Mouse (Mus musculus): Measurements from ENCODE around the gene Dupd1. TPM values are rescaled to one million over a fixed set of nuclear protein-coding genes. Genes with fewer than 3 reads are reported as not detected.

Dupd1 gene
- polyA plus RNA-seq (2012; fragmentation: generic; extraction: Trizol), result 0.04 TPM
- long read RNA-seq, experiment 1, result 0 reads
- long read RNA-seq, experiment 2, result 0 reads

GRCm38 (mm10) chr14:21714486-21714885, at the start of gene Dupd1:
Dupd1 (minus strand) TSS chr14:21714576.
- Histone ChIP-seq H3K36me3 (ENCODE audit: control insufficient read depth, insufficient read depth) (no peaks in the 10 kb centered on the region), H3K4me3 (ENCODE audit: insufficient read depth, poor library complexity, severe bottlenecking) (no peak within 1 kb of the TSS), H3K79me2 (ENCODE audit: control insufficient read depth, insufficient read depth) (no peaks in the 10 kb centered on the region), H3ac (ENCODE audit: control insufficient read depth, insufficient read length, low read depth) (no peak within 1 kb of the TSS), H3K27me3 (ENCODE audit: control insufficient read depth, insufficient read depth, insufficient read length) (no peaks in the 10 kb centered on the region), H3K79me3 (ENCODE audit: low read depth) (no peaks in the 10 kb centered on the region)
- no peak for TF ChIP-seq USF1 (IDR thresholded peaks at IDR 0.05; ENCODE audit: low read depth)
- no peak for TF ChIP-seq CEBPB (IDR thresholded peaks at IDR 0.05; ENCODE audit: low read depth)
- no peak for TF ChIP-seq CTCF (IDR thresholded peaks at IDR 0.05; ENCODE audit: control insufficient read depth, insufficient read depth, insufficient read length)
- no peak for TF ChIP-seq MYOG (IDR thresholded peaks at IDR 0.05; ENCODE audit: control insufficient read depth, extremely low read depth, insufficient read length)
- no peak for TF ChIP-seq MAX (IDR thresholded peaks at IDR 0.05)
- no peak for TF ChIP-seq MYOD1 (IDR thresholded peaks at IDR 0.05; ENCODE audit: control insufficient read depth, insufficient read length, low read depth)
- no peak for TF ChIP-seq FOSL1 (IDR thresholded peaks at IDR 0.05; ENCODE audit: insufficient read depth, low read length, poor library complexity, severe bottlenecking)

- peaks cover 80% of the 10 kb centered on the region for H3K79me2 ChIP-seq (ENCODE audit: control insufficient read depth, insufficient read depth)
- H3K79me3 ChIP-seq (ENCODE audit: low read depth), result peaks cover 29% of the 10 kb centered on the region
- H3K36me3 ChIP-seq (ENCODE audit: control insufficient read depth, insufficient read depth), result no peaks in the 10 kb centered on the region
- no peaks in the 10 kb centered on the region for H3K27me3 ChIP-seq (ENCODE audit: control insufficient read depth, insufficient read depth, insufficient read length)
- no peak overlapping the region for H3ac ChIP-seq (ENCODE audit: control insufficient read depth, insufficient read length, low read depth)
- TF ChIP-seq MAX (IDR thresholded peaks at IDR 0.05) (no peak), CTCF (IDR thresholded peaks at IDR 0.05; ENCODE audit: control insufficient read depth, insufficient read depth, insufficient read length) (no peak), MYOG (IDR thresholded peaks at IDR 0.05; ENCODE audit: control insufficient read depth, extremely low read depth, insufficient read length) (no peak), USF1 (IDR thresholded peaks at IDR 0.05; ENCODE audit: low read depth) (no peak), CEBPB (IDR thresholded peaks at IDR 0.05; ENCODE audit: low read depth) (no peak), MYOD1 (IDR thresholded peaks at IDR 0.05; ENCODE audit: control insufficient read depth, insufficient read length, low read depth) (no peak), FOSL1 (IDR thresholded peaks at IDR 0.05; ENCODE audit: insufficient read depth, low read length, poor library complexity, severe bottlenecking) (no peak)
- no peak overlapping the region for H3K4me3 ChIP-seq (ENCODE audit: insufficient read depth, poor library complexity, severe bottlenecking)
Measured at GRCm38 (mm10) chr14:21763736-21764135, 49.4 kb upstream of the Dupd1 start.

GRCm38 (mm10) chr14:21761560-21761959, 47.2 kb upstream of the Dupd1 start:
- no peaks in the 10 kb centered on the region for H3K27me3 ChIP-seq (ENCODE audit: control insufficient read depth, insufficient read depth, insufficient read length)
- no peaks in the 10 kb centered on the region for H3K36me3 ChIP-seq (ENCODE audit: control insufficient read depth, insufficient read depth)
- H3K4me3 ChIP-seq (ENCODE audit: insufficient read depth, poor library complexity, severe bottlenecking), result no peak overlapping the region
- no peak for TF ChIP-seq MYOG (IDR thresholded peaks at IDR 0.05; ENCODE audit: control insufficient read depth, extremely low read depth, insufficient read length)
- TF ChIP-seq CEBPB (IDR thresholded peaks at IDR 0.05; ENCODE audit: low read depth), result no peak
- no peak for TF ChIP-seq USF1 (IDR thresholded peaks at IDR 0.05; ENCODE audit: low read depth)
- no peak for TF ChIP-seq MYOD1 (IDR thresholded peaks at IDR 0.05; ENCODE audit: control insufficient read depth, insufficient read length, low read depth)
- TF ChIP-seq CTCF (IDR thresholded peaks at IDR 0.05; ENCODE audit: control insufficient read depth, insufficient read depth, insufficient read length), result no peak
- TF ChIP-seq MAX (IDR thresholded peaks at IDR 0.05), result no peak
- TF ChIP-seq FOSL1 (IDR thresholded peaks at IDR 0.05; ENCODE audit: insufficient read depth, low read length, poor library complexity, severe bottlenecking), result no peak
- H3K79me3 ChIP-seq (ENCODE audit: low read depth), result peaks cover 29% of the 10 kb centered on the region
- peaks cover 79% of the 10 kb centered on the region for H3K79me2 ChIP-seq (ENCODE audit: control insufficient read depth, insufficient read depth)
- no peak overlapping the region for H3ac ChIP-seq (ENCODE audit: control insufficient read depth, insufficient read length, low read depth)

GRCm38 (mm10) chr14:21753367-21753766, 39.0 kb upstream of the Dupd1 start:
- no peak for TF ChIP-seq FOSL1 (IDR thresholded peaks at IDR 0.05; ENCODE audit: insufficient read depth, low read length, poor library complexity, severe bottlenecking)
- TF ChIP-seq CTCF (IDR thresholded peaks at IDR 0.05; ENCODE audit: control insufficient read depth, insufficient read depth, insufficient read length), result no peak
- no peak for TF ChIP-seq MYOG (IDR thresholded peaks at IDR 0.05; ENCODE audit: control insufficient read depth, extremely low read depth, insufficient read length)
- no peak for TF ChIP-seq USF1 (IDR thresholded peaks at IDR 0.05; ENCODE audit: low read depth)
- no peak for TF ChIP-seq MYOD1 (IDR thresholded peaks at IDR 0.05; ENCODE audit: control insufficient read depth, insufficient read length, low read depth)
- TF ChIP-seq MAX (IDR thresholded peaks at IDR 0.05), result no peak
- TF ChIP-seq CEBPB (IDR thresholded peaks at IDR 0.05; ENCODE audit: low read depth), result no peak
- Histone ChIP-seq H3K79me2 (ENCODE audit: control insufficient read depth, insufficient read depth) (peaks cover 77% of the 10 kb centered on the region), H3K27me3 (ENCODE audit: control insufficient read depth, insufficient read depth, insufficient read length) (no peaks in the 10 kb centered on the region), H3ac (ENCODE audit: control insufficient read depth, insufficient read length, low read depth) (no peak overlapping the region), H3K79me3 (ENCODE audit: low read depth) (peaks cover 54% of the 10 kb centered on the region), H3K4me3 (ENCODE audit: insufficient read depth, poor library complexity, severe bottlenecking) (no peak overlapping the region), H3K36me3 (ENCODE audit: control insufficient read depth, insufficient read depth) (no peaks in the 10 kb centered on the region)

- Histone ChIP-seq H3K4me3 (ENCODE audit: insufficient read depth, poor library complexity, severe bottlenecking) (no peak overlapping the region), H3K36me3 (ENCODE audit: control insufficient read depth, insufficient read depth) (no peaks in the 10 kb centered on the region), H3K27me3 (ENCODE audit: control insufficient read depth, insufficient read depth, insufficient read length) (no peaks in the 10 kb centered on the region), H3ac (ENCODE audit: control insufficient read depth, insufficient read length, low read depth) (no peak overlapping the region), H3K79me2 (ENCODE audit: control insufficient read depth, insufficient read depth) (peaks cover 70% of the 10 kb centered on the region), H3K79me3 (ENCODE audit: low read depth) (peaks cover 51% of the 10 kb centered on the region)
- TF ChIP-seq CTCF (IDR thresholded peaks at IDR 0.05; ENCODE audit: control insufficient read depth, insufficient read depth, insufficient read length) (no peak), MYOG (IDR thresholded peaks at IDR 0.05; ENCODE audit: control insufficient read depth, extremely low read depth, insufficient read length) (no peak), CEBPB (IDR thresholded peaks at IDR 0.05; ENCODE audit: low read depth) (no peak), FOSL1 (IDR thresholded peaks at IDR 0.05; ENCODE audit: insufficient read depth, low read length, poor library complexity, severe bottlenecking) (no peak), MAX (IDR thresholded peaks at IDR 0.05) (no peak), MYOD1 (IDR thresholded peaks at IDR 0.05; ENCODE audit: control insufficient read depth, insufficient read length, low read depth) (no peak), USF1 (IDR thresholded peaks at IDR 0.05; ENCODE audit: low read depth) (no peak)
Measured at GRCm38 (mm10) chr14:21752411-21752810, 38.0 kb upstream of the Dupd1 start.

All from C2C12 (cell line).